Mouse (Mus musculus) brown adipose tissue, adult 24 weeks (tissue): ENCODE measurements at regions not wholly inside any gene's neighbourhood (a gene's known extent, or its start where the extent isn't known, plus 50 kb on each side); places are given as distances from the start of the nearest gene placed in this dataset.

ENCODE experiments used
- H3K27ac ChIP-seq: fragments of 200-500 bp; replicated peaks from 2 replicates; pipeline ENCODE4 v1.5.1; 2012; ENCODE audit warnings: low read depth, mild to moderate bottlenecking, low read length
- H3K4me1 ChIP-seq: fragments of 200-500 bp; 2 replicates; pipeline ENCODE4 v1.6.1; 2012; ENCODE audit warnings: low read length, mixed read lengths; ENCODE audit not compliant: control insufficient read depth, insufficient read depth, insufficient read length
- H3K4me3 ChIP-seq: fragments of 200-500 bp; 2 replicates; pipeline ENCODE4 v1.5.1; 2012; ENCODE audit warnings: low read depth, mild to moderate bottlenecking, low read length, moderate library complexity; ENCODE audit not compliant: insufficient read depth

- no peaks in the 10 kb centered on the region for H3K4me1 ChIP-seq
- H3K27ac ChIP-seq: no peak overlapping the region
Measured at GRCm38 (mm10) chr4:34475792-34476448, 74.8 kb upstream of the Akirin2 start.

GRCm38 (mm10) chr4:34484273-34484672 is 66.5 kb upstream of the Akirin2 start:
- Histone ChIP-seq H3K4me3 (no peak overlapping the region), H3K27ac (no peak overlapping the region), H3K4me1 (no peaks in the 10 kb centered on the region)

More at GRCm38 (mm10) chr4:34475792-34476448, 74.8 kb upstream of the Akirin2 start:
- no peak overlapping the region for H3K4me3 ChIP-seq

DNA sequence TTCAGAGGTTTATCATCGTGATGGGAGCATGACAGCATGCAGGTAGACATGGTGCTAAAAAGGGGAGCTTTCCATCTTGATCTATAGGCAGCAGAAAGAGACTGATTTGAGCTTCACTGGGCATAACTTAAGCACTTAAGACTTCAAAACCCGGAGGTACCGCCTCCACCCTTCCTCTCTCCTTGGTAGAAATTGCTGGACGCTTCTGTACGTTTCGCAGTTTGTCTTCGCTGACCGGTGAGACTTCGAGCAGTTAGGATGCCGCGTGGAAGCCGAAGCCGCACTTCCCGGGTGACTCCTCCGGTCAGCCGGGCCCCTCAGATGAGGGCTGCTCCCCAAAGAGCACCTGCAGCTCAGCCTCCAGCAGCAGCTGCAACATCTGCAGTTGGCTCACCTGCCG is 65.2 kb upstream of the Akirin2 start:
- Histone ChIP-seq H3K4me1 (no peaks in the 10 kb centered on the region), H3K4me3 (no peak overlapping the region)

DNA sequence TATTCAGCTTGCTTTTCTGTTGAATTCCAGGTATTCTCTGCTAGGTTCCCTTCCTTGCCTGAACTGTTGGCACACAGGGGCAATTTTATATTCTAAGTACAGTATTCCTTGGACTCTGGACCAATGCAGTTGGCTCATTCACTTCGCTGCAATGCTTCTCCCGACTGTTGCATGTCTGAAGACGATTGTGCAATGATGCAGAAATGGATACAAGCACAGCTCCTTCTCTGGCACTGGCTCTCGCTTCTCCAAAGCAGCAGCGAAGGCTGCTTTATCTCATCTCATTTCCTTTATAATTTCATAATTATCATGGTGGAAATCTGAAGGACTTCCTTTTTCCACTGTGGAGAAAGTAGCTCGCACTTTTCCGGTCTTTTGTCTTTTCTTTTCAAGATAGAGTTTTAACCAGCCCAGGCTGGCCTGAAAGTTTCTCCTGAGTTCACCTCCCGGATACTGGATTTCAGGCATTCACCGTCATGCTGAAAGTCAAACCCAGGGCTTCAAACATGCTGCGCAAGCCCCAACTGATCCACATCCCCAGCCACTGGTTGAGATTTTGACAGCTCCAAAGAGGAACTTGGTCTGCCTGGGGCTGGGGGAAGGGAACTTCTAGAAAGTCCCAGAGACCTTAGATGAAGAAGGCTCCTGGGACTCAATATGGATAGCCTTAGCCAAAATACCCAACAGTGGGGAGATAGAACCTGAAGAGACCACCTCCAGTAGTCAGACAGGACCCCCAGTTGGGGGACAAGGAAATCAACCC is 55.6 kb upstream of the Akirin2 start:
- Histone ChIP-seq H3K4me3 (no peak overlapping the region), H3K27ac (0 out of 2 replicates have a peak overlapping the region, but pooled peaks have one; percentile 31), H3K4me1 (no peaks in the 10 kb centered on the region)

More for the DNA sequence above, 65.2 kb upstream of the Akirin2 start:
- H3K27ac ChIP-seq: no peak overlapping the region

GRCm38 (mm10) chr4:34498325-34498724 is 52.4 kb upstream of the Akirin2 start:
- H3K27ac ChIP-seq: no peak overlapping the region
- no peak overlapping the region for H3K4me3 ChIP-seq
- no peaks in the 10 kb centered on the region for H3K4me1 ChIP-seq

DNA sequence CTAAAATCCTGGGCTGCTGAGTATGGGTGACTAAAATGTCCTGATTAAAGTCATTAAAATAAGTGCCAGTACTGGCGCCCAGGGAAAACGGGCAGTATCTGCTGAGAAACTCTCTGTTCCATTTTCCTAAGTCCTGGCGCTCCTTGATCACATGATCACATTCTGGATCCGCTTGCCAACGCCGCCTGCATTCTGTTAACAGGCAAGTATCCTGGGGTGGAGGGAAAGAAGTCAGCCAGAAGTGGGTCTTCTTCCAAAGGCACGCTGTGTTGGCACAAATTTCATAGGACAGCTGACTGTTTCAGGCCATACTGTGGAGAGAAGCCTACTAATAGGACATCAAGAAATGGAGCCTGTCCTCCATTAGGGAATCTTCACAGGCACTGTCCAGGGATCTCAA is 52.0 kb upstream of the Akirin2 start:
- no peak overlapping the region for H3K27ac ChIP-seq
- no peak overlapping the region for H3K4me3 ChIP-seq
- no peaks in the 10 kb centered on the region for H3K4me1 ChIP-seq

- Histone ChIP-seq H3K4me1 (no peaks in the 10 kb centered on the region), H3K4me3 (no peak overlapping the region)
Measured at GRCm38 (mm10) chr4:34499731-34500130, 51.0 kb upstream of the Akirin2 start.

More at GRCm38 (mm10) chr4:34499731-34500130, 51.0 kb upstream of the Akirin2 start:
- H3K27ac ChIP-seq: no peak overlapping the region
